Mouse (Mus musculus): ENCODE measurements around the gene Apol6. TPM values are rescaled to one million over a fixed set of nuclear protein-coding genes. Genes with fewer than 3 reads are reported as not detected.

Gene Apol6
- polyA plus RNA-seq, 1 experiment from 2014 or later, result not detected

- Histone ChIP-seq H3K4me2 (replicated peaks) (no peak overlapping the region), H3K9ac (replicated peaks) (no peak overlapping the region), H3K4me3 (no peak overlapping the region), H3K4me1 (0 out of 2 replicates have a peak, but pooled peaks cover 20% of the 10 kb centered on the region), H3K9me3 (no peaks in the 10 kb centered on the region), H3K27me3 (no peaks in the 10 kb centered on the region), H3K36me3 (peaks cover 28% of the 10 kb centered on the region), H3K27ac (replicated peaks) (no peak overlapping the region)
- WGBS, result 90% methylated on average over 3 of the region's 3 CpGs
- ATAC-seq (replicated peaks), result no peak
These were observed 32.0 kb downstream of the Apol6 start for GRCm38 (mm10) chr15:77076523-77076922.

DNA sequence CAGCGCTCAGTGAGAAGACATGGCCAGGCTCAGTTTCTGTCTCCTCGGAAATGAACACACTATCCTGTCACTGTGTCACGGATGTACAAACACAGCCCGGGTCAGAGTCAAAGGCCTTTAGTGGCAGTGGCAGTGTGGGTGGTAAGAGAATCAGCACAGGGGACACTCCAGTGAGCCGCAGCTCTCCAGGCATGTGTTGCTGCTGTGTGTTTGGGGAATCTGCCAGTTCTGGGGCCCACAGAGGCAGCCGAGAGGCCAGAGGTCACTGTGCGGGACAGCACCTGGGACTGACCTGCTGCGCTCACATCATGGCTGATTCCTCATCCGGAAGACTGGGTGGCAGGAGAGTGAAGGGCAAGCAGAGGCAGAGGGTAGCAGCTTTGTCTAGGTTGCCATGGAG is 33.4 kb downstream of the Apol6 start:
- no peak overlapping the region for H3K9ac ChIP-seq (replicated peaks)
- no peaks in the 10 kb centered on the region for H3K9me3 ChIP-seq
- no peak overlapping the region for H3K27ac ChIP-seq (replicated peaks)
- no peak overlapping the region for H3K4me2 ChIP-seq (replicated peaks)
- H3K36me3 ChIP-seq, result peaks cover 39% of the 10 kb centered on the region
- H3K4me1 ChIP-seq, result 0 out of 2 replicates have a peak, but pooled peaks cover 14% of the 10 kb centered on the region
- ATAC-seq (replicated peaks), result no peak
- no peaks in the 10 kb centered on the region for H3K27me3 ChIP-seq
- H3K4me3 ChIP-seq, result no peak overlapping the region
- 92% methylated on average over 9 of the region's 9 CpGs for WGBS

- Histone ChIP-seq H3K4me1 (0 out of 2 replicates have a peak, but pooled peaks cover 14% of the 10 kb centered on the region), H3K9ac (replicated peaks) (no peak overlapping the region), H3K4me2 (replicated peaks) (no peak overlapping the region), H3K9me3 (no peaks in the 10 kb centered on the region), H3K27ac (replicated peaks) (no peak overlapping the region), H3K27me3 (no peaks in the 10 kb centered on the region), H3K36me3 (peaks cover 45% of the 10 kb centered on the region), H3K4me3 (no peak overlapping the region)
- no peak for ATAC-seq (replicated peaks)
- WGBS, result 43% methylated on average over 3 of the region's 3 CpGs
These were observed 34.3 kb downstream of the Apol6 start for GRCm38 (mm10) chr15:77078786-77079185.

GRCm38 (mm10) chr15:77079256-77079822 is 34.8 kb downstream of the Apol6 start:
- Histone ChIP-seq H3K4me3 (no peak overlapping the region), H3K9me3 (no peaks in the 10 kb centered on the region), H3K4me1 (0 out of 2 replicates have a peak, but pooled peaks cover 14% of the 10 kb centered on the region), H3K27me3 (no peaks in the 10 kb centered on the region), H3K9ac (replicated peaks) (no peak overlapping the region), H3K36me3 (peaks cover 50% of the 10 kb centered on the region), H3K4me2 (replicated peaks) (no peak overlapping the region), H3K27ac (replicated peaks) (no peak overlapping the region)
- 56% methylated on average over 14 of the region's 14 CpGs for WGBS
- no peak for ATAC-seq (replicated peaks)

- Histone ChIP-seq H3K4me1 (0 out of 2 replicates have a peak, but pooled peaks cover 14% of the 10 kb centered on the region), H3K4me2 (replicated peaks) (no peak overlapping the region), H3K36me3 (peaks cover 56% of the 10 kb centered on the region), H3K9ac (replicated peaks) (no peak overlapping the region), H3K27me3 (no peaks in the 10 kb centered on the region), H3K4me3 (no peak overlapping the region), H3K27ac (replicated peaks) (no peak overlapping the region), H3K9me3 (no peaks in the 10 kb centered on the region)
- WGBS, result 66% methylated on average over 11 of the region's 11 CpGs
- ATAC-seq (replicated peaks), result no peak
These were observed 35.4 kb downstream of the Apol6 start for GRCm38 (mm10) chr15:77079890-77080361.

DNA sequence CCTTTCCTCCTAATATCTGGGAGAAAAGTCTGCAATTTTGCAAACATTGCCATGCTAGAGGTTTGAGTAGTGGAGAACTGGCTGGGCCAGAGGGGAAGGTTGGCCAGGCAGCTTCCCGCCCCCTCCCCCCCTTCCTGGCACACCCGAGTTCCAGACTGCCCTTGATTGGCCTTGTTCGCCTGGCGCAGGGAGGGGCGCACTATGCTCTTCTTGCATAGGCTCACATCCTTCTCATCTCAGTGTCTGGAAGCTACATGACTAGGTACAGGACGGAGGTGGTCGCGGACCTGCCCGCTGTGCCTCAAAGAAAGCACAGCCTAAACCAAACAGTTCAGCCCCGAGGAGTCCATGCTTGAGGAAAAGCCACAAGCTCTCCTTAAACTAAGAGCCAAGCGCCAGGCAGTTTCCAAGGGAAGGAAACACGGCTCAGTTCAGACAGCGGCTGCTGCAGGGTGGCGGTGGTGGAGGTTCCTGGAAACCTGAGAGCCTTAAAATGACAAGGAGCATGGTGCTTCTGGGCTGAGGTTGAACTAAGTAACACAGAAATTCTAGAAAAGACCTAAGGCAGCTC is 36.2 kb downstream of the Apol6 start:
- no peak overlapping the region for H3K4me3 ChIP-seq
- H3K4me2 ChIP-seq (replicated peaks), result no peak overlapping the region
- no peak for ATAC-seq (replicated peaks)
- peaks cover 59% of the 10 kb centered on the region for H3K36me3 ChIP-seq
- H3K4me1 ChIP-seq, result 0 out of 2 replicates have a peak, but pooled peaks cover 14% of the 10 kb centered on the region
- H3K27me3 ChIP-seq, result no peaks in the 10 kb centered on the region
- H3K9ac ChIP-seq (replicated peaks), result no peak overlapping the region
- no peaks in the 10 kb centered on the region for H3K9me3 ChIP-seq
- 78% methylated on average over 14 of the region's 14 CpGs for WGBS
- H3K27ac ChIP-seq (replicated peaks), result no peak overlapping the region

DNA sequence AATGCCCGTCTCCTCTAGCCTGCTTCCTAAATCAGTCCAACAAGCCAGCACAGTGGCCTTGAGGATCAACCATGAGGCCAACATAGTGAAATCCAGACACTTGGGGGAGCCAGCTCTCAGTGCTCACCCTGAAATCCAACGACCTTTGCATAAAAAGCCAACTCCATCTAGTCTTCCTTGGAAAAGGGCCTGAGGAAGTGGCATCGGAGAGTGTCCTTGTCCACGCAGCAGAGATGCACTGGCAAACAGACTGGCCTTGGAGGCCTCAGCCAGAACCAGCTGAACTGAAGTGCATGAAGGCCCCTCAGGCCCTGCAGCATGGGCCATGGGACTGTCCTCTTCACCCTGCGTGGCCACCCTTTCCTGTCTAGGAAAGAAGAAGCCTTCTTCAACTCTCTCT is 36.9 kb downstream of the Apol6 start:
- no peak for ATAC-seq (replicated peaks)
- 90% methylated on average over 5 of the region's 5 CpGs for WGBS
- Histone ChIP-seq H3K27ac (replicated peaks) (no peak overlapping the region), H3K36me3 (peaks cover 59% of the 10 kb centered on the region), H3K9ac (replicated peaks) (no peak overlapping the region), H3K4me1 (0 out of 2 replicates have a peak, but pooled peaks cover 14% of the 10 kb centered on the region), H3K9me3 (no peaks in the 10 kb centered on the region), H3K4me3 (no peak overlapping the region), H3K27me3 (no peaks in the 10 kb centered on the region), H3K4me2 (replicated peaks) (no peak overlapping the region)

DNA sequence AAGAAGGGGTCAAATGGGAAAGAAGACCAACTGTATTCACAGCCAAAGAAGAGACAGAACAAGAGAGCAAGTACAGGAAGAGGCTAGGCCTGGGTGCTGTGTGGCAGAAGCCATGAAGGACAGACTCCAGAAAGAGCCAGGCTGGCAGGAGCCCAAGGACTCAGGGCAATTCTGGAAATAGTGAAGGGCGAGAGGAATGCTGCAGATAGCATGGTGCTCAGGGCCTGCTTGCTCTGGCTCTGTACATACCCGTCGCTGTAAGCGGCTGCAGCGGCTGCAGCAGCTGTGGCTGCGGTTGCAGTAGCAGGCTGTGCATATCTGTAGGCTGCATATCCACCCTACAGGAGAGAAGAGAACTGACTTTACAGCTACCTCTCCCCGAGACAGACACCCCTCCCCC is 41.3 kb downstream of the Apol6 start:
- no peak for ATAC-seq (replicated peaks)
- 92% methylated on average over 7 of the region's 7 CpGs for WGBS
- no peak overlapping the region for H3K27ac ChIP-seq (replicated peaks)
- 0 out of 2 replicates have a peak, but pooled peaks cover 6% of the 10 kb centered on the region for H3K4me1 ChIP-seq
- H3K27me3 ChIP-seq, result no peaks in the 10 kb centered on the region
- H3K36me3 ChIP-seq, result peaks cover 59% of the 10 kb centered on the region
- H3K4me3 ChIP-seq, result no peak overlapping the region
- H3K9me3 ChIP-seq, result no peaks in the 10 kb centered on the region
- no peak overlapping the region for H3K9ac ChIP-seq (replicated peaks)
- H3K4me2 ChIP-seq (replicated peaks), result no peak overlapping the region

DNA sequence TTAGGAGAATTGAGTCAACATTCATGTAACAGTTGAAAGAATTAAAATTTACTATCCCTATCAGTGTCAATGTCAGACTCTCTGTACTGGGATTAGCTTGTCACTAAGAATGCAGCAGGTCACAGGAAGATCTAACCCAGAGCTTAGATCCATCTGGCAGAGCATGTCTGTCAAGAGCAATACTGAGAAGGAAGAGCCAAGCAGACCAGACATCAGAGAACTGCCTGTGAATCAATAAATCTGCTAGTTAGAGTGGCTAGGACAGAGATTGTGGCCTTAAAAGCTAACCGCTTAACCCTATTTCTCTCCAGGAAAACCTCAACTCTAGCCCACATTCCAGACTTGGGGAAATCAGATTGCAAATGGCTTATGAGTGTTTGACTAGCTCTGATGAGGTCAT is 42.0 kb downstream of the Apol6 start:
- H3K9me3 ChIP-seq, result no peaks in the 10 kb centered on the region
- H3K27ac ChIP-seq (replicated peaks), result no peak overlapping the region
- ATAC-seq (replicated peaks), result no peak
- H3K4me2 ChIP-seq (replicated peaks), result no peak overlapping the region
- no peak overlapping the region for H3K9ac ChIP-seq (replicated peaks)
- peaks cover 60% of the 10 kb centered on the region for H3K36me3 ChIP-seq
- 0 out of 2 replicates have a peak, but pooled peaks cover 5% of the 10 kb centered on the region for H3K4me1 ChIP-seq
- H3K4me3 ChIP-seq, result no peak overlapping the region
- no peaks in the 10 kb centered on the region for H3K27me3 ChIP-seq
- WGBS, result 95% methylated on average over 1 of the region's 1 CpGs

DNA sequence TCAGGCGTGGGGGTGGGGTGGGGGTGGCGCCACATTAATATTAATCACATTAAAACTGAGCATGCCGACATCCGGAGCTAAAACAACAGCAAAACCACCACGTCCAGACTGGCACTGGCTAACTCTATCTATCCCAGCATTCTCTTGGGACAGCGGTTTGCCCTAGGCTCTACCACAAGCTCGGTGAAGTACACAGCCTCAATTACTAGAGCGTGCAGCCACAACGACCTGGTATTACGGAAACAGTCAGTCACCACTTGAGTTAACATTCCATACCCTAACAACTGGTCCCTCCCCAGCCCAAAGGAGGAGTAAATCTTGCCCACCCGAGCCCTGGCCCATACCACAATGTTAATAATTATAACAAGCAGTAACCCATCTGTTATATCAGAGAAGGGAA is 44.7 kb downstream of the Apol6 start:
- Histone ChIP-seq H3K27me3 (no peaks in the 10 kb centered on the region), H3K4me2 (replicated peaks) (no peak overlapping the region), H3K36me3 (peaks cover 54% of the 10 kb centered on the region; the same call in 1 of the 2 replicates), H3K9me3 (no peaks in the 10 kb centered on the region), H3K4me3 (no peak overlapping the region), H3K4me1 (0 out of 2 replicates have a peak, but pooled peaks cover 5% of the 10 kb centered on the region), H3K27ac (replicated peaks) (no peak overlapping the region), H3K9ac (replicated peaks) (no peak overlapping the region)
- whole genome bisulfite sequencing, result 77% methylated on average over 11 of the region's 11 CpGs
- no peak for ATAC-seq (replicated peaks)

DNA sequence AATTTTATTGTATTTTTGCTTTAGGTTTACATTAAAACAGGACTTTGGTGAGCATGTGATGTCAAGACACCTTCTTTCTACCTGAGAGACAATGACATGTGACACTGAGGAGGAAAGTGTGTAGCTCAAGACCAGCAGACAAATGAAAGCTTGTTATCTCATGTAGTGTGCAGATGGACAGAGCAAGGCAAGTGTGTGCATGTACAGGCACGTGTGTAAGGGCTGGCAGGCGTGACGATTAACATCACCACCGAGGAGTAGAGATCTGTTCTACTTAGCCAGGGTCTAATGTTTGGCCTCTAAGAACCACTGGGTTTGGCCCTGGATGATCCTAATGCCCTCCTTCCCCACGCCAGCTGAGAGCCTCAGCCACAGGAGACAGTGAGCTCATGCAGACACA is 46.0 kb downstream of the Apol6 start:
- H3K4me1 ChIP-seq, result 0 out of 2 replicates have a peak, but pooled peaks cover 5% of the 10 kb centered on the region
- no peak for ATAC-seq (replicated peaks)
- H3K4me2 ChIP-seq (replicated peaks), result no peak overlapping the region
- peaks cover 52% of the 10 kb centered on the region; the same call in 1 of the 2 replicates for H3K36me3 ChIP-seq
- H3K27me3 ChIP-seq, result no peaks in the 10 kb centered on the region
- 89% methylated on average over 5 of the region's 5 CpGs for WGBS
- no peak overlapping the region for H3K27ac ChIP-seq (replicated peaks)
- no peak overlapping the region for H3K4me3 ChIP-seq
- H3K9me3 ChIP-seq, result no peaks in the 10 kb centered on the region
- no peak overlapping the region for H3K9ac ChIP-seq (replicated peaks)

- Histone ChIP-seq H3K4me3 (no peak overlapping the region), H3K9me3 (no peaks in the 10 kb centered on the region), H3K4me2 (replicated peaks) (no peak overlapping the region), H3K27me3 (no peaks in the 10 kb centered on the region), H3K27ac (replicated peaks) (0 out of 2 replicates have a peak overlapping the region, but pooled peaks have one; percentile 17), H3K36me3 (peaks cover 47% of the 10 kb centered on the region; the same call in 1 of the 2 replicates), H3K4me1 (0 out of 2 replicates have a peak, but pooled peaks cover 5% of the 10 kb centered on the region), H3K9ac (replicated peaks) (no peak overlapping the region)
- no peak for ATAC-seq (replicated peaks)
- WGBS, result 73% methylated on average over 4 of the region's 4 CpGs
These were observed 46.9 kb downstream of the Apol6 start for GRCm38 (mm10) chr15:77091394-77091793.

All from forebrain, embryonic 15.5 days (tissue).